Mouse (Mus musculus) intestine, postnatal 0 days (tissue): ENCODE data around the gene Nadk. TPM values are rescaled to one million over a fixed set of nuclear protein-coding genes. Genes with fewer than 3 reads are reported as not detected.

ENCODE experiments used
- ATAC-seq: fragments of 200-750 bp; cut with Nextera tagmentation; 2 replicates; pipeline ENCODE4 v1.8.0; 2017; ENCODE audit warnings: mild to moderate bottlenecking, moderate TSS enrichment, moderate library complexity
- H3K27ac ChIP-seq: fragments of 300-500 bp; sonication (generic); 2 replicates; pipeline ENCODE4 v1.5.1; 2014; ENCODE audit warnings: mild to moderate bottlenecking, low read depth, low read length, moderate library complexity
- H3K27me3 ChIP-seq: fragments of 300-500 bp; sonication (generic); replicated peaks from 2 replicates; pipeline ENCODE4 v1.6.1; 2014; ENCODE audit warnings: low read length, mixed read lengths; ENCODE audit not compliant: control insufficient read depth, insufficient read depth
- H3K36me3 ChIP-seq: fragments of 300-500 bp; sonication (generic); 2 replicates; pipeline ENCODE4 v1.6.1; 2014; ENCODE audit warnings: mild to moderate bottlenecking, moderate library complexity; ENCODE audit not compliant: control insufficient read depth, insufficient read depth
- H3K4me1 ChIP-seq: fragments of 300-500 bp; sonication (generic); replicated peaks from 2 replicates; pipeline ENCODE4 v1.6.1; 2014; ENCODE audit warnings: antibody characterized with exemption, low read length, mixed read lengths; ENCODE audit not compliant: control insufficient read depth, insufficient read depth
- H3K4me2 ChIP-seq: fragments of 300-500 bp; sonication (generic); replicated peaks from 2 replicates; pipeline ENCODE4 v1.6.1; 2014; ENCODE audit warnings: low read depth, mild to moderate bottlenecking, moderate library complexity
- H3K4me3 ChIP-seq: fragments of 300-500 bp; sonication (generic); 2 replicates; pipeline ENCODE4 v1.5.1; 2014; ENCODE audit warnings: low read depth, low read length
- H3K9ac ChIP-seq: fragments of 300-500 bp; sonication (generic); 2 replicates; pipeline ENCODE4 v1.6.1; 2014; ENCODE audit warnings: mild to moderate bottlenecking, low read depth, low read length
- H3K9me3 ChIP-seq: fragments of 300-500 bp; sonication (generic); 2 replicates; pipeline ENCODE4 v1.6.1; 2016; ENCODE audit warnings: mixed run types; ENCODE audit not compliant: control insufficient read depth
- CTCF ChIP-seq: sonication (generic); IDR thresholded peaks from 2 replicates; pipeline ENCODE4 v1.5.1; 2016; ENCODE audit warnings: low read depth, mild to moderate bottlenecking, control low read depth, antibody characterized with exemption, moderate library complexity
- WGBS: fragments of 180-500 bp; shearing (Covaris S2); extraction: QIAGEN DNeasy Blood & Tissue Kit; methylation state at CpG from one replicate; pipeline ENCODE4 v1.1.7; 2014; 5-methylcytosine and 5-hydroxymethylcytosine counted together
- polyA plus RNA-seq: library from polyadenylated mRNA; unstranded; fragments of >200 nt; fragmentation: Nextera tagmentation; extraction: Ambion mirVana; gene quantifications from 2 replicates; pipeline ENCODE4 v1.2.1, GENCODE M21; 2015

Nadk gene
- polyA plus RNA-seq, 1 experiment from 2014 or later, result 46.7 TPM

DNA sequence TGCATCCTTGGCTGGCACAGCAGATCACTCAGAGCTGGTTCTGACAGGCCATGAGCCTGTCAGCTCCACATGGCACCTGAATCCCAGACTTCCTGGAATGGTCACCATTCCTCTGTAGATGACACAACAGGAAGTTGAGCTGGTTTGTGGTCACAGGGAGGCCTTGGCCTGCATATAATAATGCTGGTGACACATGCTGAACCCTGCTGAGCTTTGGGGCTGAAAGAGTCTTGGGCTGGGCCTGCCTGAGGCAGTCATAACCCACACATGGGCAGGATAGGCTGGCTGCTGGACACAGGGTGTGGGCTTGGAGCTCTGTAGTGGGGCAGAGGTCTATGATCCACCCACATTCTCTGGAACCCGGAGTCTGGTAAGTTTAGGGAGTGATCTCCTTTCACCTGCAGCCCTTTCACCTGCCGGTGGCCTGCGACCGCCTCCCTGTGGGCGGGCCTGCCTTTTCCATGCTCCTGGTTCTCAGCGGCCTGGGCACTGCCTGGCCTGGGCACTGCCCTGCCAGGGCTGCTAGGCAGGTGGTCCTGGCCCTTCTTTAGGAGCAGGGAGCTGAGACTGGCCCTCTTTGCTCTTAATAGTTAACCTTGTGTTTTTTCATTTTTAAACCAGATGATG, 20.2 kb downstream of the Nadk start:
- H3K4me3 ChIP-seq, result no peak overlapping the region
- no peak overlapping the region for H3K4me2 ChIP-seq
- no peak for TF ChIP-seq CTCF
- no peak overlapping the region for H3K9ac ChIP-seq
- ATAC-seq, result peak; percentile 71
- WGBS, result 75% methylated on average over 6 of the region's 6 CpGs
- peaks cover 56% of the 10 kb centered on the region for H3K36me3 ChIP-seq
- no peaks in the 10 kb centered on the region for H3K9me3 ChIP-seq
- no peak overlapping the region for H3K27ac ChIP-seq
- H3K27me3 ChIP-seq, result no peaks in the 10 kb centered on the region
- H3K4me1 ChIP-seq, result no peaks in the 10 kb centered on the region

DNA sequence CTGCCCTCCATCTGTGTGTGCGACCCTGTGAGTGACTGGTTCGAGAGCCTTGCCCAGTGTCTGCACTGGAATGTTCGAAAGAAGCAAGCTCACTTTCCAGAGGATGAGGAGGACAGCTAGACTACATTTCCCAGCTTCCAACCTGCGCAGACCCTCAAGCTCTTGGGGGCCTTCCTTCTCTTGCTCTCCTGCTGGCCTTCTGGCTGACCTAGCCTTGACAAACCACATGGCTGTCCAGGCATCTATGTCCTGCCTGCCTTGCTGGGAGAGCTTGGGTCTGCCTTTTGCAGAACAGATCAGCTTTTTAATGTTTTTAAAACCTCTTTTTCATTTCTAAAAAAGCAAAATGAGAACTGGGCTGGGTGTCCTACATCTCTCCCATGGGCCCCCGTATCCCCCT, 27.2 kb downstream of the Nadk start:
- no peak overlapping the region for H3K27ac ChIP-seq
- H3K9me3 ChIP-seq, result no peaks in the 10 kb centered on the region
- WGBS, result 88% methylated on average over 5 of the region's 5 CpGs
- no peak overlapping the region for H3K4me2 ChIP-seq
- no peaks in the 10 kb centered on the region for H3K27me3 ChIP-seq
- H3K4me3 ChIP-seq, result no peak overlapping the region
- H3K9ac ChIP-seq, result no peak overlapping the region
- no peaks in the 10 kb centered on the region for H3K4me1 ChIP-seq
- no peak for TF ChIP-seq CTCF
- no peak for ATAC-seq
- peaks cover 58% of the 10 kb centered on the region for H3K36me3 ChIP-seq

DNA sequence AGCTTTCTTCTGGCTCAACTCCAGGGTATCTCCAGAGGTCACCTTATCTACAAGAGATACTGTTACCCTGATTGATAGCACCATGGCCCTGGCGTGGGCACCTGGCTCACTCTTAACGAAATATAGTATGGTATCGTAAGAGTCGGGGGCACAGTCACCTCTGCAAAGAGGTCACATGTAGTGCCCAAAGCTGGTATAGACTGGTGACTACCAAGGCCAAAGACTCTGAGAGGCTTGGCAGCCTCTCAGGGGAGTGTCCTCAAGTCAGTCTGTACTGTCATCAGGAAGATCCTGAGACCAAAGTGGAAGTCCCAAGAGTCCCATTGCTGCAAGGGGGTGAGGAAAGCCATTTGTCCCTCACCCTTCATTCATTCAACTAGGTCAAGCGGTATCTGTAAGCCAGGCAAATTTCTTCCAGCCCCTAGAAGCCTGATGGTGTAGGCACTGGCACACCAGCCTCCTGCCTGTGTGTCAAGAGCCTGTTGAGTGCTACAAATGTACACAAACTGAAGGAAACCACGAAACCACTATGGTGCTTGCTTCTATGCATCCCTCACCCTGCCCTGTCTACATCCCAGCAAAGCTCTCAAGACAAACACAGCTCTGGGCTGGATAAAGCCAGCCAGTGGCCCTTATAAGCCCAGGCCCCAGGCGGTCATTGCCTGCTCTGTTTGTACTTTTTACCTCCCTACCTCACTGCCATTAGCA, 29.0 kb downstream of the Nadk start:
- 73% methylated on average over 7 of the region's 7 CpGs for WGBS
- Histone ChIP-seq H3K27me3 (no peaks in the 10 kb centered on the region), H3K4me3 (no peak overlapping the region), H3K4me2 (no peak overlapping the region), H3K36me3 (peaks cover 43% of the 10 kb centered on the region), H3K4me1 (no peaks in the 10 kb centered on the region), H3K27ac (no peak overlapping the region), H3K9ac (no peak overlapping the region), H3K9me3 (no peaks in the 10 kb centered on the region)
- TF ChIP-seq CTCF, result no peak
- no peak for ATAC-seq

DNA sequence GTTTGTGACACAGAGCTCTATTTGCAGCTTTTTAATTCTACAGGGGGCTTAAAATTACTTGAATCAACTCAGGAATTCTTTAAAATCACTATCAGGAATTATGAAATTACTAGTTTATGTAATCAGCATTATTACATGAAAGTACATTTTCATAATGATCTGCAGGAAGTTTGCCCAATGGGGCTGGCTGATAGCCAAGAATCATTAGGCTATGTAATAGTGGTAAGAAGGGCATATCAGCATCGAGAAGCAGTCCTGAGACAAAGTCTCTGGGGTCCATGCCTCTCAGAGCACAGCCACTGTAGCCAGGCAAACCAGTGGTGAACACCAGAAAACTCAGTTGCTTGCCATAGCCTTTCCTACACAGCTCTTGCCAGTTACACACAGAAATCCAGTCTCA, 31.6 kb downstream of the Nadk start:
- H3K27ac ChIP-seq, result no peak overlapping the region
- H3K4me1 ChIP-seq, result no peaks in the 10 kb centered on the region
- H3K36me3 ChIP-seq, result peaks cover 18% of the 10 kb centered on the region
- no peaks in the 10 kb centered on the region for H3K27me3 ChIP-seq
- H3K9me3 ChIP-seq, result no peaks in the 10 kb centered on the region
- WGBS, result 36% methylated on average over 1 of the region's 1 CpGs
- H3K4me2 ChIP-seq, result no peak overlapping the region
- TF ChIP-seq CTCF, result no peak
- no peak for ATAC-seq
- no peak overlapping the region for H3K9ac ChIP-seq
- no peak overlapping the region for H3K4me3 ChIP-seq

DNA sequence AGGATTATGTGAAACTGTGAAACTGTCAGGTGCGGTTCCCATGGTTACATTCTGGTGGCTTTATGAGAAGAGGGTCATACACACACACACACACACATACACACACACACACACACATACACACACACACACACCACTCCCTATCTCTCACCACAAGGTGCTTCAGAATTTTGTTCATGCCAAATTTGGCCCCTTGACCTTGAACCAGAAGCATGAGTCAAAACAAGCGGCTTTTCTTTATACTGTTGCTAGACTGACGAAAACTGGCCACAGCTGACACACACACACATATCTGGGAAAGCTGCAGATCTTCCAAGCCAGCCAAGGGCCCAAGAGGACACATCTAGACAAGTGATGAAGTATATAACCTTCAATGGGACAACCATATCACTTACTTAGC, 33.6 kb downstream of the Nadk start:
- no peaks in the 10 kb centered on the region for H3K4me1 ChIP-seq
- TF ChIP-seq CTCF, result no peak
- no peak overlapping the region for H3K4me3 ChIP-seq
- 78% methylated on average over 3 of the region's 3 CpGs for WGBS
- no peak for ATAC-seq
- no peaks in the 10 kb centered on the region for H3K27me3 ChIP-seq
- no peak overlapping the region for H3K4me2 ChIP-seq
- no peak overlapping the region for H3K27ac ChIP-seq
- H3K9me3 ChIP-seq, result no peaks in the 10 kb centered on the region
- no peak overlapping the region for H3K9ac ChIP-seq
- H3K36me3 ChIP-seq, result no peaks in the 10 kb centered on the region

DNA sequence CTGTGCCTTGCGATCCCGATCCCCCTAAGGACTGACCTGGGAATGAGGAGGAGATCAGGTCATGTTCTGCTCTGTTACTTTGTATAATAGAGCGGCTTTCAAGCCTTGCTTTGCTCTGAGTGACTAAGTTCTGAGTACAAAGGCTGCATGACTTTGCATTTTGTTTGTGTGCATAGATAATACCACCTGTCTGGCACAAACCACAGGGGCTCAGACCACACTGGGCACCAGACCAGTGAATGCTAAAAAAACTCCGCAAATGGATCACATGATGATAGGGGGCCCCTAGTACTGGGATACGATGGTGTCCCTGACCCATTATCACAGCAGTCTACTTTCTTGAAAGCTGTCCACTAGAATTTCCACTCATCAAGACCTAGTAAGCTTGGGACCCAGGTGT, 34.4 kb downstream of the Nadk start:
- TF ChIP-seq CTCF, result no peak
- Histone ChIP-seq H3K4me1 (no peaks in the 10 kb centered on the region), H3K27me3 (no peaks in the 10 kb centered on the region), H3K4me2 (no peak overlapping the region), H3K4me3 (no peak overlapping the region), H3K27ac (no peak overlapping the region), H3K36me3 (no peaks in the 10 kb centered on the region), H3K9me3 (no peaks in the 10 kb centered on the region), H3K9ac (no peak overlapping the region)
- 70% methylated on average over 5 of the region's 5 CpGs for WGBS
- no peak for ATAC-seq
